Mouse (Mus musculus) heart, adult 9 months (tissue): ENCODE measurements around the gene Plin3.

ENCODE experiments used
- DNase-seq, 2 experiments: peaks; one replicate each; pipeline ENCODE4 v3.0.0; 2022; ENCODE audit warnings: low spot score in 2 of 2

Plin3 gene

DNA sequence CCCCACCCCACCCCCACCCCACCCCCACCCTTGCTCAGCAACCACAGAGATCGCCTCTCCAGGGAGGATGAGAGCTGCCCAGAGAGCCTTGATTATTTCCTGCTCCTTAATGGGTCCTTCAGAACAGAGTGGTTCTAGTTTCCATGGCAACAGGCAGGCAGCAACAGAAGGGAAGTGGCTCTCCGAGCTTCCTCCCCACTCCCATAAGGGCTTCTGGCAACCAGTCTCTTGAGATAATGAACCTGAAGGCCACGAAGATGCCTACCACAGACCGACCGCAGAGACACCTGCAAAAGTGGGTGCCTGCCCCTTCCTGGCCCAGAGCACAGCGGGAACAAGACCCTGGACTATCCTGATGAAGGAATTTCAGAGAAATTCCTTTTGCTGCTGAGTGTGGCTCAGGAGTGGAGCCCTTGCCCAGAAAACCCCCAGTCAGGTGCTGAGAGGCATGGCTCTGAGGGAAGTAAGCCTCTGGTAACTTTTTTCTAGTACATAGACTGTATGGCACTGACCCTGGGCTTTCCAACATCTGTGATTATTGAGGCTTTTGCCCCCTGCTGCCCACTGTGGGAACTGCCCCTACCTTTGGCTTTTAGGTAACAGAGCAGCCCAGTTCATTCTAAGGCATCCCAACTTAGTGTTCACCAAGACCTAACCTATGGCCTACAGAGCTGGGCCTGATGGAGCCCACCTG, 41.4 kb downstream of the Plin3 start:
- DNase-seq = no peak

DNA sequence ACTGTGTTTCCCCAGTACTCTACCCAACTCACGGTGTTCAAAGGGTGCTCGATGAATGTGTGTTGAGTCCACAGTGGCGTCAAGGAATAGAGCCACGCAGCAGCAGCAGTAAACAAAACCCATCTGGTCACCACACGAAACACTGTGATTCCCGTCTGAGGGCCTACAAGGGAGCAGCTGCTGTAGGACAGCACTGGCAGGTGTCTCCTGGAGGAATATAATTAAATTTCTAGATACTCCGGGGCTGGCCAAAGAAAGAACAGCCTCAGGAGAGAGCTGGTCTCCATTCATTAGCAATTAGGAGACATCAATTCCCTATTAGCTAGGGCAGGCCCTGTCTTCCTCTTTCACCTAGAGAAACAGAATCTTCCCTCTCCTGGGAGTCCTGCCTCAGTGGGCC, 47.1 kb downstream of the Plin3 start:
- no peak for DNase-seq

DNA sequence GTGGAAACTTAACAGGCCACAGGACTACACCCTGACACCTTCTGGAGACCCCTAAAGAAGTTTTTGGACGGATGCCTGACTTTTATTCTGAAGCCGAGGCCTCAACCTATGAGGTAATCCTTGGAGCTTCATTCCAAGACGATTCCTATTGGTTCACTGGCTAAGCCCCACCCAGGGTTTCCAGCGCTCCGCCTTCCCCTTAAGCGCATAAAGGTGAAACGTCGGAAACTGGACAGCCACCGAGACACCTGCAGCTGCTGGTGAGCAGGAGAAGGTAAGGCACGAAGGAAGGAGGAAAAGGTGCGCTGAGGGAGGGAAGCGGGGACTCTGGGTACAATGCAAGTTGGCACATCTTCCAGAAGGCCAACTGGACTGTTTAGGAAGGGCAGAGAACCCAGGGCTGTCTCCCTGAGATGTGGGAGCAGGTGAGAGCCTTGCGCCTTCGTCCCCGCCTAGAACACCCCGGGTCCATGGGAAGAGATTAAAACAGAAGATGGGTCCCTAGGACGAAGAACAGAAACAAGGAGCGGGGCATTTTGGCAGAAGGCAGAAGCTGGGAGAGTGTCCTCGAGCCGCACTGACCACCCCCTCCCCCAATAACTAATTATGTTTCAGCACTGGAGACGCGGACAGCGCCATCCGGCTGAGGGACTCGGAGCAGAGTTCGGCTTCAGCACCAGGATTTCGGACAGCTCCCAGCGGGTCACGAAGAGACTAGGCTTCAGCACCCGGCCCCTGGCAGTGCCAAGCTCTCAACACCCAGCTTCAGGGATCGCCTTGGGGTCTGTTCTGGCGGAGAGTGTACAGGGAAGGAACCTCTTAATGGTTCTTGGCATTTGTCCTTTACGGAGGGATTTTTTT, 50.9 kb downstream of the Plin3 start:
- DNase-seq = peak; percentile 49 to 68

DNA sequence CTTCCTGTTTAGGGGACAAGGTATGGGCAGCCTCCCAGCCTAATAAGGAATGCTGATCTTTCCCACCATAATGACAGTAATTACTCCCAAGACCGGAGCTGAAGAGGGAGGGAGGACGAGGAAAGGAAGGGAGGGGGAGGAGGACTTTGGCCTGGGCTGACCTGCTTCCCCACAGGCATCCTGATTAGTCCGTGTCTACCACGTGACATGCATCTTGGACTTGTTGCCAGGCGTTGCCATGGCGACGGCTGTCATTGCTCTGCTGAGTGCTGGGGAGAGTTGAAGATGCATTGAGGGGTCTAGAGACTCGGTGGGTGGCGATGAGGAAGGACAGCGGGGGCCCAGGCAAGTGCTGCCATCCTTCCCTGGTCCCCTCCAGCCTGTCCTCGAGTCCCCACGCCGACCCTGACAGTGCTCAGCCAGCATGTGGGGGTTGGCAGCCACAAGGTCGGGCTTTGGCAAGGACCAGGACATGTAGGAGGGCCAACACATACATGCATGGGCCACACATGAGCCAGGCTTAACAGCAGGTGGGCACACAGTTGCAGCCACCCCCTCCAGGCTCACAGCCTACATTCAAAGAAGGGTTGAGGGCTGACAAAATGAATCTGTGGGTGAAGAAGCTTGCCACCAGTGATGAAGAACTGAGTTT, 58.7 kb downstream of the Plin3 start:
- no peak for DNase-seq

DNA sequence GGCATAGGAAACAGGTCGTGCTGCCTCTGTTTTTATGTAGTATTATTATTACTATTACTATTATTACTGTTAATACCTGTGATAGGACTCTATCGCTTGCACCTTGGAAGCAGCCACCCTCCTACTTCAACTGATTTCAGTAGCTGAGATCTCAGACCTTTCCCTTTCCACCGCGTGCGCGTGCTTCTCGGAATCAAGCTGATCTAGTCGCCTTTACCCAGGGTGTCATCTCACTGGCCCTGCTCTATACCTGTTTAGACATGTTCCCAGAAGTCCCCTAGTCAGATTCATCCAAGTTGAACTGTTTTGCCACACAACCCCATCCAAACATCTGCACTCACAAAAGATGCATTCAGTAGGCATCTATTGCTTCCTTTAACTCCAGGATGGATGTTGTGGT, 59.3 kb downstream of the Plin3 start:
- DNase-seq = no peak

DNA sequence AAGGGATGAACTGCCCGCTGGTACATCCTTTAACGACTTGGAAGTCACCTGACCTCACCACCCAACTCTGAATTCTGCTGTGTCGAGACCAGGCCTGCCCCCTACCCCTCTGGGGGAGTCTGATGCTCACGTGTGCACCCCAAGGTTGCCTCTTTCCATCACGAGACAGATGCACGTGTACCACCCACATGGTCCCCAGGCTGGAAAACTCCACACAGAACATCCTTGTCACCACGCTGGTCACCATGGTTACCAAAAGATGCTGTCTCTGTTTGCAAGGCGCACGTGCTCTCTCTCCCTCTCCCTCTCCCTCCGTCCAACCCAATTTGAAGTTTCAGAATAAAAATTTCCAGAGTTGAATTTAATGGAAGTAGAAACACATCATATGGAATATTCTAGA, 62.7 kb downstream of the Plin3 start:
- DNase-seq = no peak
